Mouse (Mus musculus) gastrocnemius, adult 8-10 months (tissue): Measurements from ENCODE around the gene Wbp2nl. TPM values are rescaled to one million over a fixed set of nuclear protein-coding genes. Genes with fewer than 3 reads are reported as not detected.

Experiments used
- DNase-seq, 2 experiments: peaks; one replicate each; pipeline ENCODE4 v3.0.0; 2022; ENCODE audit warnings: low spot score in 2 of 2
- total RNA-seq, 4 experiments: library from RNA; stranded (reverse); gene quantifications; 2 replicates each; pipeline ENCODE4 v1.2.4; 2022

Wbp2nl gene
- total RNA-seq, 4 experiments from 2014 or later: not detected

- no peak for DNase-seq
Measured at GRCm38 (mm10) chr15:82317839-82318238, 19.1 kb downstream of the Wbp2nl start.

GRCm38 (mm10) chr15:82319613-82320012, 20.9 kb downstream of the Wbp2nl start:
- DNase-seq: no peak

- DNase-seq: no peak
Measured at GRCm38 (mm10) chr15:82322195-82322594, 23.4 kb downstream of the Wbp2nl start.

DNA sequence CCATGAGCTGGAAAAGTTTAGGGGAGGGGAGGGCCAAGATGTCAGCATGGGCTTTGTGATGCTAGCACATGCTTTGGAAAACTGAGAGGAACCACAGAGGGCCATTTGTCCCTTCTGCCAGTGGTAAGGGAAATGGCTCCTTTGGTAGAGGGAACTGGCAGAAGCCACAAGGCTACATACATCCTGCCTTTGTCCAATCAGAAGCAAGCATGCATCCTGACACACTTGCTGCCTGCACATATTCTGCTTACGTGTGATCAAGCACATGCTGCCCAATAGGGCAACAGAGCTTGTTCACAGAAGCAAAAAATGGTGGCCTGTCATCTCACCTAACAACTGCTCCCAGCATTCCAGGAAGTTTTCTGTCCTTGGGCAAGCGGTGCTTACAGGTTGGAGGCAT, 26.6 kb downstream of the Wbp2nl start:
- DNase-seq: no peak

GRCm38 (mm10) chr15:82335194-82335593, 36.4 kb downstream of the Wbp2nl start:
- no peak for DNase-seq

DNA sequence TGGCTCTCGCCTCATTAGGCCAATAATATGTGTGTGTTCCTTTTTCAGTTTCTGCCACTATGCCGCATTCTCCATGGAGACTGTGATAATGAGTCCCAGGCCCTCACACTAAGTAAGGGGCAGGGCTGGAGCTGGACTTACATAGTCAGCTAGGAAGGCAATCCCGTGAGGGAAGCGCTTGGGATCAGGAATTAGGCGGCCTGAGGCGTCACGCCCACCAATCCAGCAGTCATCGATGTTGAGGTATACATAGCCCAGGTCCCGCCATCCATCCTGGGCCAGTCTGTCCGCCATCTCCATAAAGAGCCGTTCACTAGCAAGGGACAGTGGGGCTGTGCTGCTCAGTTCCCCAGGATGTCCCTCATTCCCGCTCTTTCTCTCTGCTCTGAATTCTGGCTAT, 37.9 kb downstream of the Wbp2nl start:
- no peak for DNase-seq

- DNase-seq: no peak
Measured at GRCm38 (mm10) chr15:82337875-82338274, 39.1 kb downstream of the Wbp2nl start.

DNA sequence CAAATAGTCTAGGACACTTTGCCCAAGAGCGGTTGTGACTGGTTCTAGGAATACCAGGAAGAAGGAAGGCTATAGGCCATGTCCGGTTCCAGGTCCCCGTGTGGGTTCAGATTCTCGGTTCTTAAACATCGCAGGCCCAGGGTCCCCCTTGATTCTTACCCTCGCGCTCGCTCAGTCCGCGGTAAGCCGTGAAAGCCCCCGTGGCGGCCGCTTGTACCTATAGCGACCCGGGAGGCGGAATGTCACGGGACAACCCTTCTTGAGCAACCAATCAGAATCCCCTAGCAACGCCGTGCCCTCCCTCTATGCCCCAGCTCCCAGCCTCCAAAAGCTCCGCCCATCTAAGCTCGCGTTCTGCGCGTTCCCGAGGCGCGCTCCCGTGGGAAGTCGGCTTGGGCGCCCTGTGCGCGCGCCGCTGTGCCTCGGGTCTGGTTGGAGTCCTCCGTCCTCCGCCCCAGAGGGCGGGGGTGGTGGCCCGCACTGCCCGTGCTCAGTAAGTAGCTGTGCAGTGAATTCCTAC, 39.9 kb downstream of the Wbp2nl start, which contains the start of the genes Naga, Pheta2 and Smdt1:
Gene Naga (minus strand): TSS at position 333 of the 520 bp plus-strand sequence.
Gene Pheta2 (plus strand): TSS at position 350 of the 520 bp plus-strand sequence.
Gene Smdt1 (plus strand): TSS at position 367 of the 520 bp plus-strand sequence.
- peak; percentile 94 to 97 for DNase-seq

GRCm38 (mm10) chr15:82339150-82339549, 40.4 kb downstream of the Wbp2nl start:
- no peak for DNase-seq

- no peak for DNase-seq
Measured at GRCm38 (mm10) chr15:82339634-82340254, 41.0 kb downstream of the Wbp2nl start.

DNA sequence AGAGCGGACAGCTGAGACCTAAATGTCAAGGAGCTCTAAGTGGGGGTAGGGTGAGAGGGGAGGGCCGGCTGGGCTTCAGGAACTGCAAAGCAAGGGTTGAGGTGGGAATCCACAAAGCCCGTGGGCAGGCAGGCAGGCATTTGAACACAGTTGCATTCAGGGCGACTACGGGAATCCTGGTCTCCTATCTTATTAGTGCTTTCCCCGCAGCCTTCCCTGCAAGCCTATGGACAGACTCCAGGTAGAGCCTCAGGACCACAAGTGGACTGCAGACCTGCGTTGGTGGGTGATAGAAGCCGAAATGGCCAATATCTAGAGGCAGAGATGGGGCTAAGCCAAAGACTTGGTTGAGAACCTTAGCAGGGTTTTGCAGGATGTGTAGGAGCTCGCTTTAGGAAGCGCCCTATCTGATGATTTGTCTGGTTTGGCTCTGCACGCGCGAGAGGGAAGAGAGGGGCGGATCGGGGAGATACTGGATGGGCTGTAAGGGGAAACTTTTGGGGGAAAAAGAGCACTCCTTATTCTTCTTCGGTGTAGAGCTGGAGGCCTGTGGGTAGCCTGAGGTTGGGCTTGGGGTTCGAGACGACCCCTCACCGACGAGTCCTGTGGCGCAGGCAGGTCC, 41.8 kb downstream of the Wbp2nl start:
- DNase-seq: no peak

DNA sequence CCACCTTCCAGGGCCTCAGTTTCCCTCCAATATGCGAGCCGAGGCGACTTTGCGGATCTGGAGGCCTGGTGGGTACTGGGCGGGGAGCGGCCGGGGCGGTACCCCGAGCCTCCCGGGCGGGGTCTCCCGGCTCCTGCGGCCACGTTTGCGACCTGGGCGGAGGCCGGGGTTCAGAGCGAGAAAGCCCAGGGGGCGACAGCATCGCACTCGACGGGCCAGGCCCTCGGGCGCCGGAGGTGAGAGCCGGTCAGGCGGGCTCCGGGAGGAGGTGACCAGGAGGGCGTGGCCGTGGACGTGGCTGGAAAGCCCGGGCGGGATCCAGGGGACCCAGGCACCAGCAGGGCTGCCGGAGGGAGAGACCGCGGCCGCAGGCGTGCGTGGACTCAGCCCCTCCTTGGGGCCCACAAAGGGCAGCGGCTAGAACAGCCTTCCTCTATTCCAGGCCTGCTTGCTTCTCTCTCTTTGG, 42.3 kb downstream of the Wbp2nl start:
- peak in 1 of 2 experiments; percentile 50 for DNase-seq

GRCm38 (mm10) chr15:82341675-82342542, 43.2 kb downstream of the Wbp2nl start:
- no peak for DNase-seq

DNA sequence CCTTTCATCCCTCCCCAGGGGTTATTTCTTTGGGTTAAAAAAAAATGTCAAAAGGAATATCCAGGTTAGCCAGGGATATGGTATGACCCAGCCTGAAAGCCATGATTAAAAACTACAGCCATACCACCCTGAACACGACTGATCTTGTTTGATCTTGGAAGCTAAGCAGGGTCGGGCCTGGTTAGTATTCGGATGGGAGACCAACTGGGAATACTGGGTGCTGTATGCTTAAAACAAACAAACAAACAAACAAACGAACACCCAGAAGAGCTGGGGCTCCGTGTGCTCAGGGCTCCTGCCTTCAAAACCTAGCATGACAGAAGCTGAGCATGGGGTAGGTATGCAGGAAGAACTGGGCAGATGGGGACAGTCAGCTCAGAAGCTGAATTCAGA, 43.8 kb downstream of the Wbp2nl start:
- no peak for DNase-seq

GRCm38 (mm10) chr15:82343368-82344287, 44.9 kb downstream of the Wbp2nl start:
- no peak for DNase-seq

DNA sequence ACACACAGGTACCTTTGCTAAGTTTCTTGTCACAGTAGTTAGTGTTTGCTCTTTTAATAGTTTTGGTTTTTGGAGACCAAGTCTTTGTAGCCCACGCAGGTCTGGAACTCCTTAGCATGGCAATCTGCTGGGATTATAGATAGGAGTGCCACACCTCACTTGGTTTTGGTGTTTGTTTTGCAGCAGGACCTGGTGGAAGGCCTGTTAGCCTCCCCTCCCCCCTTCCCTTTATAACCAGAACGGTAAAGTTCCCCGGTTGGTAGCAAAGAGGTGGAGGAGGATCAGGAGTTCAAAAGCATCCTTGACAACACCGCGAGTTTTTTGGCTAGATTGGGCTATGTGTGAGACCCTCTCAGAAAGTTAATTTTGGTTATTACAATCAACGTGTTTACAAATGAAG, 46.2 kb downstream of the Wbp2nl start:
- no peak for DNase-seq

GRCm38 (mm10) chr15:82345820-82346470, 47.2 kb downstream of the Wbp2nl start:
- peak; percentile 96 to 97 for DNase-seq

GRCm38 (mm10) chr15:82346580-82347302, 48.0 kb downstream of the Wbp2nl start:
- no peak for DNase-seq

DNA sequence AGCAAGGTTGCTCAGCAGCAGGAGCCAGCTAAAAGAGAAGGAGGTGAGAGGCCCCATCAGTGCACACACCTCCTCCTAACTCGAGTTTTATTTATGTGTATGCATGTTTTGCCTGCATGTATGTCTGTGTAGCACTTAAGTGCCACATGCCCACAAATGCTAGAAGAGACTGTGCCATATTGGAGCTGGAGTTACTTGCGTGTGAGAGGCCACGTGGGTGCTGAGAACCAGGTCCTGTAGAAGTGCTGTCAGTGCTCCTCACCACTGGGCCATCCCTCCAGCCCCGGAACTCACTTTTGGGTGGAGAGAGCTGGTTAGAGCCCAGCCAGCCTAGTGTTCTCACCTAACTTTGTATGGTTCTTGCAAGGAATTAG, 48.5 kb downstream of the Wbp2nl start:
- no peak for DNase-seq
